Mouse (Mus musculus) forebrain, embryonic 12.5 days (tissue): ENCODE data around the gene Bahd1. TPM values are rescaled to one million over a fixed set of nuclear protein-coding genes. Genes with fewer than 3 reads are reported as not detected.

Source experiments
- ATAC-seq: fragments of 200-750 bp; cut with Nextera tagmentation; 2 replicates; pipeline ENCODE4 v1.8.0; 2017; ENCODE audit warnings: moderate TSS enrichment; ENCODE audit not compliant: low FRiP score
- H3K27ac ChIP-seq: fragments of 300-500 bp; sonication (generic); 2 replicates; pipeline ENCODE4 v1.5.1; 2016; ENCODE audit warnings: mild to moderate bottlenecking
- H3K27me3 ChIP-seq: fragments of 300-500 bp; sonication (generic); 2 replicates; pipeline ENCODE4 v1.6.1; 2016; ENCODE audit warnings: mild to moderate bottlenecking
- H3K36me3 ChIP-seq: fragments of 300-500 bp; sonication (generic); replicated peaks from 2 replicates; pipeline ENCODE4 v1.6.1; 2016; ENCODE audit warnings: mild to moderate bottlenecking
- H3K4me1 ChIP-seq: fragments of 300-500 bp; sonication (generic); 2 replicates; pipeline ENCODE4 v1.6.1; 2016
- H3K4me2 ChIP-seq: fragments of 300-500 bp; sonication (generic); 2 replicates; pipeline ENCODE4 v1.6.1; 2016; ENCODE audit warnings: mild to moderate bottlenecking, moderate library complexity
- H3K4me3 ChIP-seq: fragments of 300-500 bp; sonication (generic); replicated peaks from 2 replicates; pipeline ENCODE4 v1.5.1; 2016; ENCODE audit warnings: mild to moderate bottlenecking
- H3K9ac ChIP-seq: fragments of 300-500 bp; sonication (generic); 2 replicates; pipeline ENCODE4 v1.6.1; 2016; ENCODE audit warnings: mild to moderate bottlenecking
- H3K9me3 ChIP-seq: fragments of 300-500 bp; sonication (generic); 2 replicates; pipeline ENCODE4 v1.6.1; 2016
- WGBS: fragments of 180-500 bp; shearing (Covaris S2); methylation state at CpG from one replicate; pipeline ENCODE4 v1.1.7; 2016; 5-methylcytosine and 5-hydroxymethylcytosine counted together
- polyA plus RNA-seq: library from polyadenylated mRNA; unstranded; fragments of >200 nt; fragmentation: Nextera tagmentation; extraction: Ambion mirVana; gene quantifications from 2 replicates; pipeline ENCODE4 v1.2.1, GENCODE M21; 2016

Gene Bahd1
- polyA plus RNA-seq, 1 experiment from 2014 or later, result 5.5 TPM

DNA sequence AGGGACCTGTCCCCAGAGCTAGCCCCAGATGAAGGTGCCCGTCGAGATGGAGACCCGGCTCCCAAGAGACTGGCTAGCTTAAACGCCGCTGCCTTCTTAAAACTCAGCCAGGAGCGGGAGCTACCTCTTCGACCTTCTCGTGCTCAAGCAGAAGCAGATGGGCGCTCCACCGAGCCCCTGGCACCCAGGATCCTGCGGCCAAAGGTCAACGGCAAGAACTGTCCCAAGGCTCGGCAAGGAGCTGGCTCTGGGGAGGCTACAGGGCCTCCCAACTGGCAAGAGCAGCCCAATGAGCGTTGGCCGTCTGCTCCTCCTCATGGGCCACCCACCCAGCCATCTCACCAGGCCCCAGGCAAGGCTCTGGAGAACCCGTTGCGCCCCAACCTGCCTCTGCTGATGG, 16.3 kb downstream of the Bahd1 start:
- H3K4me3 ChIP-seq, result no peak overlapping the region
- H3K4me1 ChIP-seq, result peaks cover 28% of the 10 kb centered on the region
- H3K4me2 ChIP-seq, result no peak overlapping the region
- WGBS, result 93% methylated on average over 17 of the region's 17 CpGs
- peaks cover 42% of the 10 kb centered on the region for H3K36me3 ChIP-seq
- no peak for ATAC-seq
- no peaks in the 10 kb centered on the region for H3K9me3 ChIP-seq
- no peak overlapping the region for H3K27ac ChIP-seq
- no peak overlapping the region for H3K9ac ChIP-seq
- no peaks in the 10 kb centered on the region for H3K27me3 ChIP-seq

DNA sequence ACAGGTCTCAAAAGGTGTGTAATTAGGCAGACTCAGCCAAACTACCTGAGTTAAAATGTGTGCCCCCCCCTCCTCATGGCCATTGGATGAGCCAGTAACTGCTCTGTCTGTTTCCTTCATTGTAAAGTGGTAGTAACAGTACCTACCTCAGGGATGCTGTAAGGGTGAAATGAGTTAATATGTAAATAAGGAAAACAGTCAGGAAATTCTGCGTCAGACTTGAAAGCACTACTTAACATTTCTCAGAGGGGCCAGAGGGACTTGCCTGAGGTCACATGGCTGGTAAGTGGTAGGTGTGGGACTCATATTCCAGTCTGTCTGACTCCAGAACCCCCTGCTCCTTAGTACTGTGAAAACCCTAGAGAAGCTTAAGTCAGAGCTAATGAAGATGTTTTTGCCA, 18.4 kb downstream of the Bahd1 start:
- Histone ChIP-seq H3K9ac (no peak overlapping the region), H3K4me1 (peaks cover 16% of the 10 kb centered on the region), H3K9me3 (no peaks in the 10 kb centered on the region), H3K4me2 (no peak overlapping the region), H3K36me3 (peaks cover 59% of the 10 kb centered on the region), H3K27me3 (0 out of 2 replicates have a peak, but pooled peaks cover 1% of the 10 kb centered on the region), H3K4me3 (no peak overlapping the region), H3K27ac (no peak overlapping the region)
- no peak for ATAC-seq
- WGBS, result 81% methylated on average over 1 of the region's 1 CpGs

DNA sequence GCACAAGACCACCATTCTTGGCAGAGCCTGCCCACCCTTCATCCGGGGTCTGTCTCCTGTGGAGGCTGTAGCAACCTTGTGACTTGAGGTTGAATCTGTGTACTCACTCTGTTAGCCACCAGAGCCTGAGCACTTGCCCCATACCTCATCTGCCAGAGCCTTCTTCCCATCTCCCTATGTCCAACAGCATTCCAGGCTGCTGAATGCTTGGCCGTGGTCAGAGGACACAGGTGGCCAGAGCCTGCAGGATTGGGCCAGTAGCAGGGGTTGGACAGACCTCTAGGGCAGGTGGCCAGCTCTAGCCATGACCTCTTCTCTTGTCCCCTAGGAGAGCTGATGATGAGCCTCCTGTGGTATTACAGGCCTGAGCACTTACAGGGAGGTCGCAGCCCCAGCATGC, 20.3 kb downstream of the Bahd1 start:
- Histone ChIP-seq H3K9ac (no peak overlapping the region), H3K36me3 (peaks cover 63% of the 10 kb centered on the region), H3K27me3 (0 out of 2 replicates have a peak, but pooled peaks cover 9% of the 10 kb centered on the region), H3K9me3 (no peaks in the 10 kb centered on the region), H3K27ac (no peak overlapping the region), H3K4me2 (no peak overlapping the region), H3K4me3 (no peak overlapping the region), H3K4me1 (peaks cover under 1% of the 10 kb centered on the region; the same call in 1 of the 2 replicates)
- 92% methylated on average over 3 of the region's 3 CpGs for WGBS
- no peak for ATAC-seq

DNA sequence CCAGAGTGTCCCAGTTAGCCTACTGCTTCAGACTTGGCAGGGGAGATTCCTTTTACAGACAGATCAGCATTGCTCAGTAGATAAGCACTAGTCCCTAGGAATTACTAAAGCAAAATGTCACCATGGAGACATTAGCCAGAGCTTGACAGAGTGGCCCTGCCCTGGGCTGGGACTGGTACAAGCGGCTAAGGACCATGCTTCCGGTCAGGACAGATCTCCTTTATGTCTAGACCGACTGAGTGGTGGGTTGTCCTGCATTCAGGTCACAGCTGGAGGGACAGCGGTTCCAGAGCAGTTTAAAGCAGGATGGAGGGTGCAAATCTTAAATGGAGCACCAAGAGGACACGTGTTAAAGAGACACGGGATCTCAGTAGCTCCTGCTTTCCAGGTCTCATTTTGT, 25.8 kb downstream of the Bahd1 start:
- WGBS, result 2% methylated on average over 6 of the region's 6 CpGs
- ATAC-seq, result peak; percentile 42
- Histone ChIP-seq H3K9me3 (no peaks in the 10 kb centered on the region), H3K27ac (no peak overlapping the region), H3K36me3 (peaks cover 26% of the 10 kb centered on the region), H3K9ac (peak overlapping the region; percentile 87), H3K4me3 (peak overlapping the region; percentile 67), H3K27me3 (0 out of 2 replicates have a peak, but pooled peaks cover 9% of the 10 kb centered on the region), H3K4me2 (peak overlapping the region; percentile 98), H3K4me1 (peaks cover 42% of the 10 kb centered on the region)

DNA sequence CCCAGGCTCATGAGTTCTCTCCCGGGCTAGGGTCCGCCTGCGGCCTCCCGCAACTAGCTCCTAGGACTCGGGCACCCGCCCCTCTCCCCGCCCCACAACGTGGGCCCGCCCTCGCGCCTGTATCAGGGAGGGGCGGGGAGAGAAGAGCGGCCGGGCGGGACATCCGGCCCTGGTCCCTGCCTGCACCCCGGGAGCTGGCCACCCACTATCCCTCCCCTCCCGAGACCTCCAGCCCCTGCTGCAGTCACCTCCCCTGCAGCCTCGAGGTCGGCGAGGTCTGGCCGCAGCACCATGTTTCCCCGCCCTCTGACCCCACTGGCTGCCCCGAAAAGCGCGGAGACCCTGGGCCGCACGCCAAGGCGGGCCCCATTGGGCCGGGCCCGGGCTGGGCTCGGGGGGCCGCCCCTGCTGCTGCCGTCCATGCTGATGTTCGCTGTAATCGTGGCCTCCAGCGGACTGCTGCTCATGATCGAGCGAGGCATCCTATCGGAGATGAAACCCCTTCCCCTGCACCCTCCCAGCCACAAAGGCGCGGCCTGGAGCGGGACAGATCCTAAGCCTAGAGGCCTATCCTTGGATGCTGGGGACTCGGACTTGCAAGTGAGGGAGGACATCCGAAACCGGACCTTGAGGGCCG, 26.3 kb downstream of the Bahd1 start, which contains the start of gene Chst14:
Gene Chst14 (plus strand): TSS at position 136 of the 637 bp plus-strand sequence.
- Histone ChIP-seq H3K9ac (peak within 1 kb of the TSS; percentile 87), H3K36me3 (peaks cover 21% of the 10 kb centered on the region), H3K9me3 (no peaks in the 10 kb centered on the region), H3K4me1 (peaks cover 46% of the 10 kb centered on the region), H3K27ac (no peak within 1 kb of the TSS), H3K4me3 (peak within 1 kb of the TSS; percentile 67), H3K27me3 (0 out of 2 replicates have a peak, but pooled peaks cover 9% of the 10 kb centered on the region), H3K4me2 (peak within 1 kb of the TSS; percentile 98)
- peak; percentile 90 for ATAC-seq
- under 1% methylated on average over 45 of the region's 47 CpGs for WGBS

DNA sequence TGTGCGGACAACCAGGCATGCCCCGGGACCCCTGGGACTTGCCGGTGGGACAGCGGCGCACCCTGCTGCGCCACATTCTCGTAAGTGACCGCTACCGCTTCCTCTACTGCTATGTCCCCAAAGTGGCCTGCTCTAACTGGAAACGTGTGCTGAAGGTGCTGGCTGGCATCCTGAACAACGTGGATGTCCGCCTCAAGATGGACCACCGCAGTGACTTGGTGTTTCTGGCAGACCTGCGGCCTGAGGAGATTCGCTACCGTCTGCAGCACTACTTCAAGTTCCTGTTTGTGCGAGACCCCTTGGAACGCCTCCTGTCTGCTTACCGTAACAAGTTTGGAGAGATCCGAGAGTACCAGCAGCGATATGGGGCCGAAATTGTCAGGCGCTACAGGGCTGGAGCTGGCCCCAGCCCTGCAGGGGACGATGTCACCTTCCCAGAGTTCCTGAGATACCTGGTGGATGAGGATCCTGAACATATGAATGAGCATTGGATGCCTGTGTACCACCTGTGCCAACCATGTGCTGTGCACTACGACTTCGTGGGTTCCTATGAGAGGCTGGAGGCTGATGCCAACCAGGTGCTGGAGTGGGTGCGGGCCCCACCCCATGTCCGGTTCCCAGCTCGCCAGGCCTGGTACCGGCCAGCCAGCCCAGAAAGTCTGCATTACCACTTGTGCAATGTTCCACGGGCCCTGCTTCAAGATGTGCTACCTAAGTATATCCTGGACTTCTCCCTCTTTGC, 27.0 kb downstream of the Bahd1 start:
- H3K9me3 ChIP-seq, result no peaks in the 10 kb centered on the region
- H3K4me1 ChIP-seq, result peaks cover 46% of the 10 kb centered on the region
- peak overlapping the region; percentile 87 for H3K9ac ChIP-seq
- ATAC-seq, result no peak
- H3K27ac ChIP-seq, result no peak overlapping the region
- peak overlapping the region; percentile 98 for H3K4me2 ChIP-seq
- peak overlapping the region; percentile 67 for H3K4me3 ChIP-seq
- WGBS, result 35% methylated on average over 31 of the region's 31 CpGs
- H3K27me3 ChIP-seq, result 0 out of 2 replicates have a peak, but pooled peaks cover 9% of the 10 kb centered on the region
- peaks cover 17% of the 10 kb centered on the region for H3K36me3 ChIP-seq

DNA sequence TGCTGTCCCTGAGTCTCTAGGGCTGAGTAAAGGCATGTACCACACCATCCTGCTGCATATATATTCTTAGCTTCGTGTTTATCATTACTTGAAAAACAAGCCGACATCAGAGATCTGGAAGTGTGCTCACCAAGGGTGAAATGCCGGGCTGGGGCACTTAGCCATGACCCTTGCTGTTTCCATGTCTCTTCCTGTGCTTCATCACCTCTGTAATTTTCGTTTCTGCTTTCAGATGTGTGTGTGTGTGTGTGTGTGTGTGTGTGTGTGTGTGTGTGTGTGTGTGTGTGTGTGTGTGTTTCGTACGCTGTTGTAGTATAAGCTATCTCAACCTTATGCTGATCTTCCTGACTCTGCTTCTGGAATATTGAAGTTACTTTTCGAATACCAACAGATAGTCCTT, 41.2 kb downstream of the Bahd1 start:
- WGBS, result 84% methylated on average over 7 of the region's 7 CpGs
- no peaks in the 10 kb centered on the region for H3K4me1 ChIP-seq
- no peak overlapping the region for H3K4me2 ChIP-seq
- no peak overlapping the region for H3K9ac ChIP-seq
- H3K27me3 ChIP-seq, result no peaks in the 10 kb centered on the region
- no peaks in the 10 kb centered on the region for H3K9me3 ChIP-seq
- no peak for ATAC-seq
- no peak overlapping the region for H3K27ac ChIP-seq
- H3K4me3 ChIP-seq, result no peak overlapping the region
- H3K36me3 ChIP-seq, result no peaks in the 10 kb centered on the region

DNA sequence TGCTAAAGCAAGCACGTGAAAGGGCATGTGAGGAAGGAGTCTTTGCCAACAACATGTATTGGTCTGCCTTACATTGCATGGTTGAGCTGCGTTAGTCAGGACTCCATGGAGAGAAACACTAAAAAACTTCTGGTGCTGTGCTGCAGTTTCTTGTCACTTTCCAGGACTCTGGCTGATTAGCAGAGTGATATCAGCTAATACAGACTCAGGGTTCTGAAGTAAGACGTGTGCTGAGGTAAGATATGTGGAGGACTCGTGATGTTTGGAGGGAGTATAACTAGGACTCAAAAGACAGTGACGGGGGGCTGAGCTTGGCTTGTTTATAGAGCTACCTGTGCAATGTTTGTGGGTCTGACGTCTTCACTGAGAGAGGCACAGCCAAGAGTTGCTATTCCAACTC, 43.1 kb downstream of the Bahd1 start:
- WGBS, result 88% methylated on average over 6 of the region's 6 CpGs
- Histone ChIP-seq H3K9me3 (no peaks in the 10 kb centered on the region), H3K4me2 (no peak overlapping the region), H3K27ac (no peak overlapping the region), H3K4me1 (no peaks in the 10 kb centered on the region), H3K4me3 (no peak overlapping the region), H3K27me3 (no peaks in the 10 kb centered on the region; the same call in 1 of the 2 replicates), H3K9ac (no peak overlapping the region), H3K36me3 (no peaks in the 10 kb centered on the region)
- ATAC-seq, result no peak

DNA sequence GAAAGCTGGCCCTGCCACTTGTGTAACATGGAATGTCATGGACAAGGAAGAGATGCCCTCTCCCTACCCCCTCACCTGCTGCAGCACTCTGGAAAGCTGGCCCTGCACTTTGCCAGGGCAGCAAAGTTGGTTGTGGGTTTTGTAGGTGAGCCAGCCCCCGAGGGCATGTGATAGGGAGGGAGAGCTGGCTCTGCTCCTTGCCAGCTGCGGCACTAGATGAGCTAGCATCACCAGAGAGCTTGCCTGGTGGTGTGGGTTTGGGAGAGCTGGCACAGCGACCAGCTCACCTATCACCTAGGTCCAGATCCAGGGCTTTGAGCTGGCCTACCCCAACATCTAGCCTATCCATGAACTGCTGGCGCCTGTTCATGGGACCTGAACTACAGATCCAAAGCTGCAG, 48.6 kb downstream of the Bahd1 start:
- no peak overlapping the region for H3K4me2 ChIP-seq
- no peak overlapping the region for H3K9ac ChIP-seq
- H3K4me3 ChIP-seq, result no peak overlapping the region
- no peak overlapping the region for H3K27ac ChIP-seq
- H3K4me1 ChIP-seq, result no peaks in the 10 kb centered on the region
- no peaks in the 10 kb centered on the region; the same call in none of the 2 replicates for H3K27me3 ChIP-seq
- H3K36me3 ChIP-seq, result no peaks in the 10 kb centered on the region
- H3K9me3 ChIP-seq, result no peaks in the 10 kb centered on the region
- WGBS, result 85% methylated on average over 4 of the region's 4 CpGs
- no peak for ATAC-seq

DNA sequence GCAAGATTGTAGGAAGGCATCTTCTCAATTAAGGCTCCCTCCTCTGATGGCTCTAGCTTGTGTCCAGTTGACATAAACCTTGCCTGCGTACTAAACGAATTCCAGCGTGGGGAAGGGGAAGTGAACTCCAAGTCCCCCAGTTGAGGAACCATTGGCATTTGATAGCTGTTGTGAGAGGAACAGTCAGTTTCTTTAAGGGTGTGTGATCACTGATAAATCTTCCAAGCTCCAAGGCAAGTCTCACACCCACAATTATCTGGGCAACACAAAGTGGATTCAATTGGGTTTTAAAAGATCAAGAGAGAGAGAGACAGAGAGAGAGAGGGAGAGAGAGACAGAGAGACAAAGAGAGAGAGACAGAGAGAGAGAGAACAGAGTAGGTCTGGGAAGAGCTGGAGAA, 49.5 kb downstream of the Bahd1 start:
- Histone ChIP-seq H3K27me3 (no peaks in the 10 kb centered on the region; the same call in none of the 2 replicates), H3K4me3 (no peak overlapping the region), H3K9me3 (no peaks in the 10 kb centered on the region), H3K9ac (no peak overlapping the region), H3K4me1 (no peaks in the 10 kb centered on the region), H3K36me3 (no peaks in the 10 kb centered on the region), H3K4me2 (no peak overlapping the region), H3K27ac (no peak overlapping the region)
- ATAC-seq, result no peak
- WGBS, result 78% methylated on average over 3 of the region's 3 CpGs

DNA sequence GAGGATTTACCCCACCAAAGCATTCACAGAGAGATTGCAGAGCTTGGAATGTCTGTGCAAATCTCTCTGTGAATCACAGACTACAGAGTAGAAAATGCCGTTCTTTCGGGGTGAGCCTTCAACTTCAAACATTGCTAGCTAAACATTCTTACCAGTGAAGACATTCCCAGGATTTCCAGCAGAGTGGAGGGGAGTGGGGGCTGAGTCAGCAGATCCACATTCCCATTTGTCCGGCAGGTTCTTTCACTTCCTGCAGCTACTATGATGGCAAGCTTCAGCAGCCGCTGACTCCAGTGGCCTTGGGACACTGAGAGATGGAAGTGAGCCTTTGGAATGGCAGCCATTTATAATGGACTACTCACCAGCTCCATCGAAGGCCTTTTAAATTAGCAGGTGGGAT, 56.3 kb downstream of the Bahd1 start:
- H3K9ac ChIP-seq, result no peak overlapping the region
- no peak overlapping the region for H3K4me3 ChIP-seq
- ATAC-seq, result no peak
- no peaks in the 10 kb centered on the region; the same call in 1 of the 2 replicates for H3K27me3 ChIP-seq
- WGBS, result 85% methylated on average over 5 of the region's 5 CpGs
- no peaks in the 10 kb centered on the region for H3K4me1 ChIP-seq
- no peaks in the 10 kb centered on the region for H3K36me3 ChIP-seq
- H3K27ac ChIP-seq, result no peak overlapping the region
- no peak overlapping the region for H3K4me2 ChIP-seq
- no peaks in the 10 kb centered on the region for H3K9me3 ChIP-seq

DNA sequence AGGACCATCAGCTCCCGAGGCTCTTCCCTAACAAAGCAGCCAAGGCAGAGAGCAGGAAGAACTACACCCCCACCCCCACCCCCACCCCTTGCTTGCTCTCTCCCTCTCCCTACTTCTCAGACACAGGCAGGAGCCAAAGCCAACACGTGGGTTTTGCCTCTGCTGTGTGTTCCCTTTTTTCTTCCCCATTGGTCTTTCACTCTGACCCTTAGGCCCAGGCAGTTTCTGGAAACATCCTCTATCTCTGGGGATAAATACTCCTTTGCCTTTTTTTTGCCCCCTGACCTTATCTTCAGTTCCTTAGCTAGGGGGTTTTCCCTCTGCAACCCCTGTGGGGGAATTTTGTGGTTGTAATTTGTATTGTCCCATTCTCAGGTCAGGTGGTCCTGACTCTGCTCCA, 59.5 kb downstream of the Bahd1 start:
- H3K27me3 ChIP-seq, result no peaks in the 10 kb centered on the region
- H3K9ac ChIP-seq, result no peak overlapping the region
- H3K9me3 ChIP-seq, result no peaks in the 10 kb centered on the region
- H3K36me3 ChIP-seq, result no peaks in the 10 kb centered on the region
- H3K4me1 ChIP-seq, result no peaks in the 10 kb centered on the region
- no peak overlapping the region for H3K27ac ChIP-seq
- WGBS, result 40% methylated on average over 2 of the region's 2 CpGs
- H3K4me3 ChIP-seq, result no peak overlapping the region
- H3K4me2 ChIP-seq, result no peak overlapping the region
- ATAC-seq, result no peak
